Mouse (Mus musculus) MEL-GATA-1-ER (cell line): ENCODE results near the gene Prkcz.

Source experiments
- DNase-seq: peaks from one replicate; pipeline ENCODE4 v3.0.0-alpha.2; 2012; ENCODE audit warnings: low read depth; ENCODE audit errors: extremely low read depth

Prkcz gene

GRCm38 (mm10) chr4:155361303-155361791 is at the start of gene Prkcz:
Gene Prkcz (minus strand): TSS chr4:155361361.
- DNase-seq, result no peak

- no peak for DNase-seq
Measured at GRCm38 (mm10) chr4:155409058-155409776, 48.1 kb upstream of the Prkcz start, which contains the start of gene Cfap74. Gene Cfap74 (plus strand): TSS chr4:155409190.

- no peak for DNase-seq
Measured at GRCm38 (mm10) chr4:155408695-155409057, 47.5 kb upstream of the Prkcz start.

- DNase-seq, result no peak
Measured at GRCm38 (mm10) chr4:155402489-155402888, 41.3 kb upstream of the Prkcz start.

GRCm38 (mm10) chr4:155401121-155401520 is 40.0 kb upstream of the Prkcz start:
- DNase-seq, result no peak

DNA sequence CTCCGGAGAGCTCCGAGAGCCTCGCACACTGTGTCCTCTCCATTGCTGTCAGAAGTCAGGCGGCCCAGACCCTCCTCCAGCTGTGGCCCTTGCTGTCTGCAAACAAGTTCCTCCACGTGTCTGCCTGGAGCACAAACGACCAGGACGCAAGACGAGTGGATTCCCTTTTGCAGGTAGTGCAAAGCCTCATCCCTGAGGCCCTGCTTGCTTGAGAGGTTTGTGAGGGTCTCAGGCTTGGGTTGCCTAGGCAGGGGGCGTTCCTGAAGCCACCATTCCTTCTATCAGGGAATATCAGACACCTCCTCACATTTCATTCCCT is 37.0 kb upstream of the Prkcz start:
- DNase-seq, result no peak

DNA sequence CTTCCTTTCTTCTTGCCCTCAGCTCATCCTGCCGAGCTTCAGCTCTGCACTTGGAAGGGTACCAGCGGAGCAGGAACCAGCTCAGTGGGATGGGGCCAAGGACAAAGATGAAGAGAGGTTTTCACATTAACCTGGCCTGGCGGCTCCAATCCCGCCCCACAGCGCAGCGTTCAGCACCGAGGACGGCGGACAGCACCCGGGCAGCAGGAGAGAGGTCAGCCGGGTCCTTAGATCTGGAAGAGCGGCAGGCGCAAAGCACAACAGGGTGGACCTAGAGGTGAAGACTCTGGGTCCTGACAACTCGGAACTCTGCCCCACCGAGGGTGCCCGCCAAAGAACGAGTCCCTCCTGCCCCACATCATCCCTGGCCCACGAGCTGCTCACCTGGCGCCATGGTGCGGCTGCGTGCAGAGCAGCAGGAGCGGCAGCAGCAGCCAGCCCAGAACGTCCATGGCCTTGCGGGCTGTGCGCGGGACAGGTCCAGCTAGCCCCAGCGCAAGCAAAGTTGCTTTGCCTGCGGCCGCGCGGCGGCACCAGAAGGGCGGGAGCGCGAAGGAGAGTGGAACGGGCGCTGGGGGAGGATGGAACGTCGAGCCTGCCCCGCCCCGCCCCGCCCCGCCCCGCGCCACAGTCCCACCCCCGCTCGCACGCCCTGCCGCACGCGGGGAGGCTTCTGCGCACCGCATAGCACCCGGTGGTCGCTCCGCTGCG is 36.5 kb upstream of the Prkcz start, which contains the start of gene Gabrd:
Gene Gabrd, minus strand, starts transcription at position 602 of the 711 bp plus-strand sequence.
- DNase-seq, result no peak

DNA sequence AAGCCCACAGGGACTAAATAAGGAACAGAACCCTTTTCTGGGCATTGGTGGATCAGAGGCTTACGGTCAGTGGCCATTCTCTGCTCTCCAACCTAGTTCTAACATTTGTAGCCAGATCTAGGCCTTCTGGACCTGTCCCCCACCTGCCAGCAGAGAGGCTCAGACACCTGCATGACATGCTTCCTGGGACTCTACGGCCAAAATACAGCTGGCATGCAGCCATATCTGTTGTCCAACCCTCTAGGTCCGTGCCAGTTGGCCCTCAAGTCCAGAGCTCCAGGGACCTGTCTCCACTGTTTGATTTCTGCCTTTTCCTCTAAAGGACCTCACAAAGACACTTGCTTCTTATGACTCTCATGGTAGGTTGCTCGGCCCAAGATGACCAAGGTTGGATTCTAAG is 35.6 kb upstream of the Prkcz start:
- DNase-seq, result no peak

- DNase-seq, result no peak
Measured at GRCm38 (mm10) chr4:155395471-155395870, 34.3 kb upstream of the Prkcz start.

- DNase-seq, result no peak
Measured at GRCm38 (mm10) chr4:155387166-155387565, 26.0 kb upstream of the Prkcz start.

- no peak for DNase-seq
Measured at GRCm38 (mm10) chr4:155383326-155383725, 22.2 kb upstream of the Prkcz start.

DNA sequence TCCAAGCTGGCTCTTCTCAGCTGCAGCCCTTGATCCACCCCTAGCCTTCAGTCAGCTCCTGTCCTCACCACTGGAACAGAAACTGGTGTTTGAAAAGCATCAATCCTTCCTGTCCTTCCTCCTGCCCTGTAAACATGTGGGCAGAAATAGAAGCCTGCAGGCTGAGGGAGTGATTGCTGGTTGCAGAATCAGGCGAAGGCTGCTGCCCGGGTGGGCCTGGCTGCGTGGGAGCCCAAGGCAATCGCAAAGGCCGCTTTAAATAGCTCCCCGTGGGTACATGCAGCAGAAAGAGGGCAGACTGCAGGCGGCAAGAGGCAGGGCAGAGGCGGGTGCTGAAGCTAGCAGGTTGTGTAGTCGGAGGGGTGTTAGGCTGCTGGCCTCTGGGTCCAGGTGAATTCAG is 21.6 kb upstream of the Prkcz start:
- no peak for DNase-seq

DNA sequence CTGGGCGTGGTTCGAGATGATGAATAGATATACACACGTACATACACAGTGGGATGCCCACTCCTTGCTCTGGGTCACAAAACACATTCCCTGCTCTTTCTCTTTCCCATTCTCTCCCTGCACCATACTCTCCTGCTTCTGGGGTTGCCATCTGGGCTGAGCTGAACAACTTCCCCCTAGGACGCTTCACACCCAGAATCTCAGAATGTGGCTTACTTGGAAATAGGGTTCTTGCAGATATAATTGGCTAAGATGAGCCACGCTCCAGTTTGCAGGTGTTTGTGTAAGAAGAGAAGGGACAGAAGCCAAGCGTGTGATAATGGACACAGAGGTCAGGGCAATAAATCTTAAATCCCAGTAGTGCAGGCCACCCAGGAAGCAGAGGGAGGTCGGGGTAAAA is 20.8 kb upstream of the Prkcz start:
- DNase-seq, result no peak

DNA sequence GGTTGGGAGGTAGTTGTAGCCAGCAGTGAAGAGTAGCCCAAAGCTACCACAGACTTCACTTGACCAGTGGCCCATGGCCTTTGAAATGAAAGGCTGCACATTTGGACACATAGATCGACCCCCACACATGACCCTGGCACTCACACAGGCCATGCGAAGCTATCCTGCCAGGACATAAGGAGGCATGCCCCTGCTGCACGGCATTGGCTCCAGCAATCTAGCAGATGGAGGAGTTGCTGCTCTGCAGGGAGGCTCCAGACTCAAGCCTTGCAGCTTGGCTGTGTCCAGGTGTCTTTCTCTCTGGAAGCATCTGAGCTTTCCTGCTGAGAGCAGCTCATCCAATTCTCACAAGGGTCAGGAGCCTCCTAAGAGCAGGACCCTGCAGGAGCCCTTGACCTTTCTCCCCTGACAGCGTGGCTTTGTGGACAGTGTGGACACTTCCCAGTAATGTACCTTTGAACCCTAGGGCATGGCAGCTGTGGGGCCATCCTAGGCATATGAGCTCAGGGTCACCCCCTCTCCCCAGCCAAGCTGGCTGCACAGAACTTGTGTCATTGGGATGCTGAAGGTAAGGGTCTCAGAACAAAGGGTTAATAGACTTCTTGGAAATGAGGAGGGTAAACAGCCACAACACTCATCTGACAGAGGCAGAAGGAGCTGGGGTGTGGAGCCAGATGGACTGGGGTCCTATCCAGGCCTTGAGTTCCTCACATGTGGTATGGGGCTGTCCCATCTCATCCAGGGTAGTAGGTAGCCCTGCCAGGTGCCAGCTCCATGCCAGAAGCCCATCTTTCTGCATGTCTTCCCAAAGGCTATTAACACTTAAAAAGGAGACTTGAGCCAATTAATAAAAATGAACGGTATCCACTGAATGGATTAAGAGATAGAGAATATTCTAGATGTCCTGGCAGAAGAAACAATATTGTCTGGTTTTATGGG is 10.9 kb upstream of the Prkcz start:
- DNase-seq, result no peak

GRCm38 (mm10) chr4:155370737-155371715 is 9.9 kb upstream of the Prkcz start:
- DNase-seq, result no peak

DNA sequence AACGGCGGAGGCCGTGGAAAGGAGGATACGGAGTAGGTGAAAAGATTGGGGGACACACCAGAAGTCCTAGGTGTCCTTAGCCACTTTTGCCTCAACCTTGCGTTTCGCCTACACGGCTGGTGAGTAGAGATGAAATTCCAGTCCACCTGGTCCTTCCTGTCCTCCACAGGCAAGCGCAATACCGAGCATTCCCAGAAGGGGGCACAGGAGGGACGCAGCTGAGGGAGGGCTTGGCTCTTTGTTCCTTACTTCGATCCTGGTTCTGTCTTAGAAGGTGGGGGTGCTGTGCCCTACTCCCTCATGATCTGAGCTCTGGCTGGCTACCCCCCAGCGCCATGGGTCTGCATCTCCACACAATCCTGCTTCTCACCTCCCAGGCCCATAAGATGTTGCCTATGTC is 7.5 kb upstream of the Prkcz start:
- peak; percentile 13 for DNase-seq

- no peak for DNase-seq
Measured at GRCm38 (mm10) chr4:155367739-155368138, 6.6 kb upstream of the Prkcz start.

- DNase-seq, result no peak
Measured at GRCm38 (mm10) chr4:155366784-155367183, 5.6 kb upstream of the Prkcz start.

DNA sequence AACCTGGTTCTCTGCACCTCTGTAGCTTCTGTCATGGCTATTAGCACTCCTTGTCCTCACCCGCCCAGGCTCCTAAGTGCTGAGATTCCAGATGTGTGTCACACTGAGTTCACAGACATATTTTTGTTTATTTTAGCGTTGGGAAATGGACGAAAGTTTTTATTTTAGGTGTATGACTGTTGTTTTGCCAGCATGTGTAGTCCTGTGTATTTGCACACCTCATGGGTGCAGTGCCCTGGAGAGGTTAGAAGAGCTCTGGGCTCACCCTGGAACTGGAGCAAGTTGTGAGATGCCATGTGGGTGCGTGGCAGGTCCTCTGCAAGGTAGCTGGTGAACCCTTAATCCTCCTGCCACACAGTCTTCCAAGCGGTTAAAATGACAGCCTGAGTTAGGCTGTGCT is 1.3 kb upstream of the Prkcz start:
- no peak for DNase-seq

DNA sequence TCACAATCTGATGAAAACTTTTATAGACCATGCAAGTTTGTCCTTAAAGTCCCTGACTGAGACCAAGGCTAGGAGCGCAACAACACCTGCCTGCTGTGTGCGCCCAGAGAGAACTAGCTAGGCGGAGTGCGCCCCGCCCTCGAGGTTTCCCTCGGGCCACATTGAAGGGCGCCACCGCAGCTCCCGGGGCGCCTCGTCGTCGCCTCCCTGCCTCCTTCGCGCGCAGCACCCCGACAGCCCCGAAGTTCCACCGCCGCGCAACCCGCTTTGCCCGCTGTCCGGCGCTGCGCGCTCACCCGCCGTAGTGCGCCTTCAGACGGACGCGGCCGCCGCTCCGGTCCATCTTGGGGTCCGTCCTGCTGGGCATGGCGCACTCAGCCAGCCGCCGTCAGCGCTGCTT is 305 bp downstream of the Prkcz start:
- no peak for DNase-seq
